Mouse (Mus musculus) lung, postnatal 0 days (tissue): ENCODE data around the gene Nol4l. TPM values are rescaled to one million over a fixed set of nuclear protein-coding genes. Genes with fewer than 3 reads are reported as not detected.

Experiments used
- ATAC-seq: fragments of 200-750 bp; cut with Nextera tagmentation; 2 replicates; pipeline ENCODE4 v1.8.0; 2017; ENCODE audit warnings: moderate library complexity
- DNase-seq: peaks from one replicate; pipeline ENCODE4 v3.0.0-alpha.2; 2016; ENCODE audit warnings: low spot score
- H3K27ac ChIP-seq: fragments of 300-500 bp; sonication (generic); 2 replicates; pipeline ENCODE4 v1.5.1; 2014; ENCODE audit warnings: antibody characterized with exemption, mild to moderate bottlenecking, low read length, mixed read lengths
- H3K27me3 ChIP-seq: fragments of 300-500 bp; sonication (generic); replicated peaks from 2 replicates; pipeline ENCODE4 v1.6.1; 2014; ENCODE audit warnings: low read length, mixed read lengths; ENCODE audit not compliant: insufficient read depth
- H3K36me3 ChIP-seq: fragments of 300-500 bp; sonication (generic); 2 replicates; pipeline ENCODE4 v1.6.1; 2014; ENCODE audit warnings: low read length, mixed read lengths; ENCODE audit not compliant: insufficient read depth
- H3K4me1 ChIP-seq: fragments of 300-500 bp; sonication (generic); 2 replicates; pipeline ENCODE4 v1.6.1; 2014; ENCODE audit warnings: antibody characterized with exemption, low read depth, low read length, mixed read lengths; ENCODE audit not compliant: insufficient read depth
- H3K4me2 ChIP-seq: fragments of 300-500 bp; sonication (generic); replicated peaks from 2 replicates; pipeline ENCODE4 v1.6.1; 2014; ENCODE audit warnings: low read depth, mild to moderate bottlenecking, low read length, moderate library complexity, mixed read lengths
- H3K4me3 ChIP-seq: fragments of 300-500 bp; sonication (generic); 2 replicates; pipeline ENCODE4 v1.5.1; 2014; ENCODE audit warnings: low read depth, low read length
- H3K9ac ChIP-seq: fragments of 300-500 bp; sonication (generic); replicated peaks from 2 replicates; pipeline ENCODE4 v1.6.1; 2014; ENCODE audit warnings: low read depth, mild to moderate bottlenecking
- H3K9me3 ChIP-seq: fragments of 300-500 bp; sonication (generic); 2 replicates; pipeline ENCODE4 v1.6.1; 2016; ENCODE audit warnings: low read length, mixed read lengths
- CTCF ChIP-seq: IDR thresholded peaks from 2 replicates; pipeline ENCODE4 v1.5.1; 2016; ENCODE audit warnings: antibody characterized with exemption, mild to moderate bottlenecking
- EP300 ChIP-seq: IDR thresholded peaks from 2 replicates; pipeline ENCODE4 v1.6.1; 2016; ENCODE audit warnings: antibody characterized with exemption, mild to moderate bottlenecking, control low read depth
- WGBS: fragments of 180-500 bp; shearing (Covaris S2); extraction: QIAGEN DNeasy Blood & Tissue Kit; methylation state at CpG from one replicate; pipeline ENCODE4 v1.1.7; 2014; 5-methylcytosine and 5-hydroxymethylcytosine counted together
- polyA plus RNA-seq: library from polyadenylated mRNA; unstranded; fragments of >200 nt; fragmentation: Nextera tagmentation; extraction: Ambion mirVana; gene quantifications from 2 replicates; pipeline ENCODE4 v1.2.1, GENCODE M21; 2015

Nol4l gene
- polyA plus RNA-seq, 1 experiment from 2014 or later: 8.3 TPM

- DNase-seq: no peak
- WGBS: 28% methylated on average over 3 of the region's 3 CpGs
Observed at GRCm38 (mm10) chr2:153458022-153458441, 71.7 kb downstream of the Nol4l start.

GRCm38 (mm10) chr2:153457467-153457866 lies 72.3 kb downstream of the Nol4l start:
- H3K27ac ChIP-seq: no peak overlapping the region
- no peaks in the 10 kb centered on the region for H3K4me1 ChIP-seq
- H3K36me3 ChIP-seq: no peaks in the 10 kb centered on the region
- no peak for ATAC-seq
- H3K4me3 ChIP-seq: no peak overlapping the region
- no peak for TF ChIP-seq CTCF
- no peak for TF ChIP-seq EP300
- 38% methylated on average over 4 of the region's 4 CpGs for WGBS
- no peak for DNase-seq
- no peak overlapping the region for H3K4me2 ChIP-seq
- no peaks in the 10 kb centered on the region for H3K27me3 ChIP-seq
- no peak overlapping the region for H3K9ac ChIP-seq
- H3K9me3 ChIP-seq: no peaks in the 10 kb centered on the region

More at GRCm38 (mm10) chr2:153458022-153458441, 71.7 kb downstream of the Nol4l start:
- no peaks in the 10 kb centered on the region for H3K9me3 ChIP-seq
- ATAC-seq: peak; percentile 65
- no peaks in the 10 kb centered on the region for H3K27me3 ChIP-seq
- H3K4me3 ChIP-seq: no peak overlapping the region
- no peak overlapping the region for H3K9ac ChIP-seq
- TF ChIP-seq EP300 (no peak), CTCF (no peak)
- 0 out of 2 replicates have a peak overlapping the region, but pooled peaks have one; percentile 51 for H3K27ac ChIP-seq
- H3K4me2 ChIP-seq: no peak overlapping the region
- no peaks in the 10 kb centered on the region for H3K4me1 ChIP-seq
- H3K36me3 ChIP-seq: no peaks in the 10 kb centered on the region

- DNase-seq: no peak
- Histone ChIP-seq H3K36me3 (no peaks in the 10 kb centered on the region), H3K9ac (no peak overlapping the region), H3K27me3 (no peaks in the 10 kb centered on the region), H3K4me2 (no peak overlapping the region), H3K4me3 (no peak overlapping the region), H3K9me3 (no peaks in the 10 kb centered on the region), H3K4me1 (no peaks in the 10 kb centered on the region), H3K27ac (no peak overlapping the region)
- WGBS: 55% methylated on average over 9 of the region's 9 CpGs
- ATAC-seq: no peak
- TF ChIP-seq EP300: no peak
- no peak for TF ChIP-seq CTCF
Observed at GRCm38 (mm10) chr2:153454841-153455506, 74.8 kb downstream of the Nol4l start.

GRCm38 (mm10) chr2:153453961-153454759 lies 75.6 kb downstream of the Nol4l start:
- 54% methylated on average over 12 of the region's 12 CpGs for WGBS
- H3K4me2 ChIP-seq: no peak overlapping the region

GRCm38 (mm10) chr2:153448519-153448918 lies 81.3 kb downstream of the Nol4l start:
- no peak overlapping the region for H3K9ac ChIP-seq
- H3K27ac ChIP-seq: no peak overlapping the region
- no peaks in the 10 kb centered on the region for H3K9me3 ChIP-seq
- no peak overlapping the region for H3K4me2 ChIP-seq
- no peaks in the 10 kb centered on the region for H3K36me3 ChIP-seq
- H3K4me3 ChIP-seq: no peak overlapping the region
- peaks cover 4% of the 10 kb centered on the region; the same call in 1 of the 2 replicates for H3K4me1 ChIP-seq
- DNase-seq (no peak), ATAC-seq (no peak)
- H3K27me3 ChIP-seq: no peaks in the 10 kb centered on the region
- 75% methylated on average over 6 of the region's 6 CpGs for WGBS
- TF ChIP-seq EP300 (no peak), CTCF (no peak)

More at GRCm38 (mm10) chr2:153453961-153454759, 75.6 kb downstream of the Nol4l start:
- H3K9ac ChIP-seq: no peak overlapping the region
- no peak overlapping the region for H3K27ac ChIP-seq
- H3K9me3 ChIP-seq: no peaks in the 10 kb centered on the region
- DNase-seq (no peak), ATAC-seq (peak; percentile 62; the same call in 1 of the 2 replicates)
- no peak overlapping the region for H3K4me3 ChIP-seq
- no peaks in the 10 kb centered on the region for H3K36me3 ChIP-seq
- no peak for TF ChIP-seq CTCF
- TF ChIP-seq EP300: no peak
- no peaks in the 10 kb centered on the region for H3K4me1 ChIP-seq
- no peaks in the 10 kb centered on the region for H3K27me3 ChIP-seq

GRCm38 (mm10) chr2:153447719-153448118 lies 82.1 kb downstream of the Nol4l start:
- Histone ChIP-seq H3K27ac (no peak overlapping the region), H3K9ac (no peak overlapping the region), H3K27me3 (no peaks in the 10 kb centered on the region), H3K36me3 (no peaks in the 10 kb centered on the region), H3K4me2 (no peak overlapping the region), H3K4me1 (peaks cover 8% of the 10 kb centered on the region), H3K9me3 (no peaks in the 10 kb centered on the region), H3K4me3 (no peak overlapping the region)
- 0 out of 2 replicates have a peak, but pooled peaks have one; percentile 32 for TF ChIP-seq EP300
- no peak for TF ChIP-seq CTCF
- peak; percentile 57 for DNase-seq
- 55% methylated on average over 3 of the region's 3 CpGs for WGBS
- ATAC-seq: no peak
